Mouse (Mus musculus): ENCODE measurements at regions not wholly inside any gene's neighbourhood (a gene's known extent, or its start where the extent isn't known, plus 50 kb on each side); places are given as distances from the start of the nearest gene placed in this dataset.

- 59% methylated on average over 6 of the region's 6 CpGs for WGBS
- no peaks in the 10 kb centered on the region for H3K27me3 ChIP-seq (ENCODE audit: insufficient read depth, low read length)
- peaks cover 6% of the 10 kb centered on the region; the same call in 1 of the 2 replicates for H3K4me1 ChIP-seq (ENCODE audit: insufficient read depth, low read length)
- no peak overlapping the region for H3K4me3 ChIP-seq (ENCODE audit: low read length)
- no peak overlapping the region for H3K9ac ChIP-seq (replicated peaks; ENCODE audit: low read length)
- no peak overlapping the region for H3K4me2 ChIP-seq (replicated peaks; ENCODE audit: low read depth, low read length)
- H3K36me3 ChIP-seq (ENCODE audit: insufficient read depth, low read length): no peaks in the 10 kb centered on the region
- H3K27ac ChIP-seq (ENCODE audit: low read length): no peak overlapping the region
- no peaks in the 10 kb centered on the region for H3K9me3 ChIP-seq (ENCODE audit: low read length)
- no peak for ATAC-seq (ENCODE audit: low FRiP score, low TSS enrichment)
These were observed 85.0 kb upstream of the Pcdh18 start for GRCm38 (mm10) chr3:49842119-49842518.

GRCm38 (mm10) chr3:49840448-49841156 is 83.5 kb upstream of the Pcdh18 start:
- 42% methylated on average over 10 of the region's 10 CpGs for WGBS
- H3K4me1 ChIP-seq (ENCODE audit: insufficient read depth, low read length): peaks cover 7% of the 10 kb centered on the region; the same call in 1 of the 2 replicates
- no peaks in the 10 kb centered on the region for H3K9me3 ChIP-seq (ENCODE audit: low read length)
- ATAC-seq (ENCODE audit: low FRiP score, low TSS enrichment): no peak
- no peak overlapping the region for H3K9ac ChIP-seq (replicated peaks; ENCODE audit: low read length)
- no peaks in the 10 kb centered on the region for H3K36me3 ChIP-seq (ENCODE audit: insufficient read depth, low read length)
- H3K27me3 ChIP-seq (ENCODE audit: insufficient read depth, low read length): no peaks in the 10 kb centered on the region
- no peak overlapping the region for H3K27ac ChIP-seq (ENCODE audit: low read length)
- no peak overlapping the region for H3K4me3 ChIP-seq (ENCODE audit: low read length)
- H3K4me2 ChIP-seq (replicated peaks; ENCODE audit: low read depth, low read length): 0 out of 2 replicates have a peak overlapping the region, but pooled peaks have one; percentile 21

GRCm38 (mm10) chr3:49814401-49814800 is 57.3 kb upstream of the Pcdh18 start:
- no peak overlapping the region for H3K27ac ChIP-seq (ENCODE audit: low read length)
- H3K4me2 ChIP-seq (replicated peaks; ENCODE audit: low read depth, low read length): no peak overlapping the region
- no peaks in the 10 kb centered on the region for H3K36me3 ChIP-seq (ENCODE audit: insufficient read depth, low read length)
- no peak overlapping the region for H3K9ac ChIP-seq (replicated peaks; ENCODE audit: low read length)
- H3K4me3 ChIP-seq (ENCODE audit: low read length): no peak overlapping the region
- no peaks in the 10 kb centered on the region for H3K27me3 ChIP-seq (ENCODE audit: insufficient read depth, low read length)
- H3K9me3 ChIP-seq (ENCODE audit: low read length): no peaks in the 10 kb centered on the region
- ATAC-seq (ENCODE audit: low FRiP score, low TSS enrichment): no peak
- 52% methylated on average over 5 of the region's 5 CpGs for WGBS
- 0 out of 2 replicates have a peak, but pooled peaks cover 2% of the 10 kb centered on the region for H3K4me1 ChIP-seq (ENCODE audit: insufficient read depth, low read length)

DNA sequence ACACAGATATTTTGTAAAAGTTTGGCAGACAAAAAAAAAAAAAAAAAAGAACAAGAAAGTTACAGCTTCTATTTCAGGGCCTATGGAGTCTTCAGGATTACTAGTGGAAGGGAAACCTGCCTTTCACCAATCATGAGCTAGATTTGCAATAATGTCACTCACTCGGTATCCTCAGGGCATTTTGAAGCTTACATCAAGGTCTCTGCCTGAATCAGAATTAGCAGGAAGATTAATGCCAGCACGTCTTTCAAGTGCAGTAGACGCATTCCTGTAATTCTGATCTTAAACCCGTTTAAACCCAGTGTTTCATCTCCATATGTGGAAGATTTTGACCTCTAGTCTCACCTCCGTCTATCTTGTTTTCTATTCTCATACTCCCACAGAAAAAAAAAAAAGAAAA is 50.6 kb upstream of the Pcdh18 start:
- 27% methylated on average over 5 of the region's 5 CpGs for WGBS
- no peaks in the 10 kb centered on the region for H3K27me3 ChIP-seq (ENCODE audit: insufficient read depth, low read length)
- no peak overlapping the region for H3K4me3 ChIP-seq (ENCODE audit: low read length)
- no peak overlapping the region for H3K4me2 ChIP-seq (replicated peaks; ENCODE audit: low read depth, low read length)
- no peaks in the 10 kb centered on the region for H3K36me3 ChIP-seq (ENCODE audit: insufficient read depth, low read length)
- no peak overlapping the region for H3K9ac ChIP-seq (replicated peaks; ENCODE audit: low read length)
- peaks cover 10% of the 10 kb centered on the region; the same call in 1 of the 2 replicates for H3K4me1 ChIP-seq (ENCODE audit: insufficient read depth, low read length)
- ATAC-seq (ENCODE audit: low FRiP score, low TSS enrichment): no peak
- no peaks in the 10 kb centered on the region for H3K9me3 ChIP-seq (ENCODE audit: low read length)
- H3K27ac ChIP-seq (ENCODE audit: low read length): peak overlapping the region; percentile 66; the same call in 1 of the 2 replicates

- peaks cover 8% of the 10 kb centered on the region; the same call in 1 of the 2 replicates for H3K4me1 ChIP-seq (ENCODE audit: insufficient read depth, low read length)
- H3K4me2 ChIP-seq (replicated peaks; ENCODE audit: low read depth, low read length): no peak overlapping the region
- H3K9ac ChIP-seq (replicated peaks; ENCODE audit: low read length): no peak overlapping the region
- no peaks in the 10 kb centered on the region for H3K27me3 ChIP-seq (ENCODE audit: insufficient read depth, low read length)
- WGBS: 11% methylated on average over 1 of the region's 1 CpGs
- H3K36me3 ChIP-seq (ENCODE audit: insufficient read depth, low read length): no peaks in the 10 kb centered on the region
- H3K27ac ChIP-seq (ENCODE audit: low read length): peak overlapping the region; percentile 66; the same call in 1 of the 2 replicates
- 0 out of 2 replicates have a peak, but pooled peaks have one; percentile 54 for ATAC-seq (ENCODE audit: low FRiP score, low TSS enrichment)
- no peak overlapping the region for H3K4me3 ChIP-seq (ENCODE audit: low read length)
- H3K9me3 ChIP-seq (ENCODE audit: low read length): no peaks in the 10 kb centered on the region
These were observed 50.2 kb upstream of the Pcdh18 start for GRCm38 (mm10) chr3:49807280-49807679.

All from kidney, embryonic 16.5 days (tissue).